Mouse (Mus musculus): ENCODE results near the gene AI854703. TPM values are rescaled to one million over a fixed set of nuclear protein-coding genes. Genes with fewer than 3 reads are reported as not detected.

AI854703 gene
- total and polyA plus RNA-seq, 3 experiments, result 0.11 TPM; not detected in 2

GRCm38 (mm10) chr6:48677492-48678345 is 51.2 kb downstream of the AI854703 start:
- no peak for ATAC-seq (ENCODE audit: extremely low read depth, insufficient number of reproducible peaks, low FRiP score, poor library complexity, severe bottlenecking)
- Histone ChIP-seq H3K27me3 (ENCODE audit: insufficient read depth, low read length) (no peaks in the 10 kb centered on the region), H3K4me3 (ENCODE audit: low read depth, low read length) (no peak overlapping the region), H3K4me1 (ENCODE audit: insufficient read depth, low read depth, low read length) (peaks cover 11% of the 10 kb centered on the region), H3K36me3 (replicated peaks) (peaks cover 20% of the 10 kb centered on the region), H3K9me3 (replicated peaks) (no peaks in the 10 kb centered on the region)
- DNase-seq (ENCODE audit: low spot score), result no peak
- TF ChIP-seq GATA2 (IDR thresholded peaks at IDR 0.05; ENCODE audit: borderline replicate concordance, low read depth, low read length) (no peak), POLR2AphosphoS5 (IDR thresholded peaks at IDR 0.05; ENCODE audit: insufficient replicate concordance, low read depth, low read length) (no peak), TAL1 (conservative IDR thresholded peaks at IDR 0.05; ENCODE audit: low read depth, low read length) (no peak), CTCF (IDR thresholded peaks at IDR 0.05; ENCODE audit: low read depth, low read length) (no peak), GATA1 (IDR thresholded peaks at IDR 0.05; ENCODE audit: borderline replicate concordance, low read length) (no peak)

- Histone ChIP-seq H3K4me1 (ENCODE audit: insufficient read depth, low read depth, low read length) (peaks cover 11% of the 10 kb centered on the region), H3K9me3 (replicated peaks) (no peaks in the 10 kb centered on the region), H3K36me3 (replicated peaks) (peaks cover 20% of the 10 kb centered on the region), H3K4me3 (ENCODE audit: low read depth, low read length) (no peak overlapping the region), H3K27me3 (ENCODE audit: insufficient read depth, low read length) (no peaks in the 10 kb centered on the region)
- DNase-seq (ENCODE audit: low spot score) (no peak), ATAC-seq (ENCODE audit: extremely low read depth, insufficient number of reproducible peaks, low FRiP score, poor library complexity, severe bottlenecking) (no peak)
- TF ChIP-seq TAL1 (conservative IDR thresholded peaks at IDR 0.05; ENCODE audit: low read depth, low read length), result no peak
- TF ChIP-seq CTCF (IDR thresholded peaks at IDR 0.05; ENCODE audit: low read depth, low read length), result no peak
- TF ChIP-seq GATA1 (IDR thresholded peaks at IDR 0.05; ENCODE audit: borderline replicate concordance, low read length), result no peak
These were observed 51.8 kb downstream of the AI854703 start for GRCm38 (mm10) chr6:48678391-48678790.

DNA sequence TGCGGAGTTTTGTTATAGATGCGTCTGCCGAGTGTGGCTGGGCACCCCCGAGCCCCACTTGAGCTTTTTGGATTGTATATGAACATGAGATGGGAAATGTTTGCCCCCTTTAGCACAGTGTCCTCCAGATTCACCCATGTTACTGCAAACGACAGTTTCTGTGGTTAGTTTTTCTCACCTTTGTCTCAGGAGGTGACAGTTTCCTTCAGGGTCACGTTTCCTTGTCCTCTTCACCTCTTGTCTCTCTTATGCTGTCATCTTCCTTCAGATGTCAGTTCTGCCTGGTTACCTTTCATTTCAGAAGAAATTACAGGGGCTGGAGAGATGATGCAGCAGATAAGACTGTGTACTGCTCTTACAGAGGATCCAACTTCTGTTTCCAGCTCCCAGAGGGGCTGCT is 53.1 kb downstream of the AI854703 start:
- Histone ChIP-seq H3K4me1 (ENCODE audit: insufficient read depth, low read depth, low read length) (peaks cover 11% of the 10 kb centered on the region), H3K9me3 (replicated peaks) (no peaks in the 10 kb centered on the region), H3K4me3 (ENCODE audit: low read depth, low read length) (no peak overlapping the region), H3K27me3 (ENCODE audit: insufficient read depth, low read length) (no peaks in the 10 kb centered on the region), H3K36me3 (replicated peaks) (peaks cover 20% of the 10 kb centered on the region)
- ATAC-seq (ENCODE audit: extremely low read depth, insufficient number of reproducible peaks, low FRiP score, poor library complexity, severe bottlenecking) (no peak), DNase-seq (ENCODE audit: low spot score) (no peak)
- TF ChIP-seq GATA1 (IDR thresholded peaks at IDR 0.05; ENCODE audit: borderline replicate concordance, low read length) (no peak), TAL1 (conservative IDR thresholded peaks at IDR 0.05; ENCODE audit: low read depth, low read length) (no peak), GATA2 (IDR thresholded peaks at IDR 0.05; ENCODE audit: borderline replicate concordance, low read depth, low read length) (no peak), CTCF (IDR thresholded peaks at IDR 0.05; ENCODE audit: low read depth, low read length) (no peak)

GRCm38 (mm10) chr6:48680421-48680820 is 53.9 kb downstream of the AI854703 start:
- no peak for TF ChIP-seq TAL1 (conservative IDR thresholded peaks at IDR 0.05; ENCODE audit: low read depth, low read length)
- TF ChIP-seq CTCF (IDR thresholded peaks at IDR 0.05; ENCODE audit: low read depth, low read length), result no peak
- no peak for TF ChIP-seq GATA1 (IDR thresholded peaks at IDR 0.05; ENCODE audit: borderline replicate concordance, low read length)
- TF ChIP-seq POLR2AphosphoS5 (IDR thresholded peaks at IDR 0.05; ENCODE audit: insufficient replicate concordance, low read depth, low read length), result no peak
- TF ChIP-seq GATA2 (IDR thresholded peaks at IDR 0.05; ENCODE audit: borderline replicate concordance, low read depth, low read length), result no peak

DNA sequence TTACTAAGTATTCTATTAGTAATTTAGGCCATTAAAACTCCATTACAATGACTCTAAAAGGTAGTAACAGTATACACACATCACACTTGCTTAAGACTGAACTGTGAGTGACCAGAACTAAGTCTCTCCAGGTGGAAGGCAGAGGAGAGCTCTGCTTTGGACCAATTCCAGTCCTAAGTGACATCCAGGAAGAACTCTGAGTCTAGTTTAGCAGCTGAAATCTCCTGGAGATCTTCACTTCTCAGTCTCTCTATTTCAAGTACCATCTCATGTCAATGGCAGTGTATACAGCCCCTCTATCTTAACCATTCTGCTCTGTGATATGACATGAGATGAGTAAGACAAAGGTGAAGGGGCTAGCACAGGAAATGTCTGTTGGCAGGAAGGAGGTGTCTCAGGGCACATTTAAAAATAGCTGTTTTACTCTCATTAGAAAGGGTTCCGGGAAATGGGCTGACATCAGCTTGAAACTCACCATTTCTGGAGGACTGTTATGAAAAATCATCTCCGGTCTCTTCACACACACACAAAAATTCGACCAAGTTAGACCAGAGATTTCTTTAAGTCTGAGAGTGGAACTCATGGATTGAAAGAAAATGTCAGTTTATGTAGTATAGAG is 55.0 kb downstream of the AI854703 start:
- Histone ChIP-seq H3K36me3 (replicated peaks) (peaks cover 20% of the 10 kb centered on the region), H3K27me3 (ENCODE audit: insufficient read depth, low read length) (peaks cover 6% of the 10 kb centered on the region; the same call in 1 of the 2 replicates), H3K4me3 (ENCODE audit: low read depth, low read length) (no peak overlapping the region), H3K9me3 (replicated peaks) (no peaks in the 10 kb centered on the region), H3K4me1 (ENCODE audit: insufficient read depth, low read depth, low read length) (peaks cover 11% of the 10 kb centered on the region)
- no peak for ATAC-seq (ENCODE audit: extremely low read depth, insufficient number of reproducible peaks, low FRiP score, poor library complexity, severe bottlenecking)
- TF ChIP-seq CTCF (IDR thresholded peaks at IDR 0.05; ENCODE audit: low read depth, low read length) (no peak), TAL1 (conservative IDR thresholded peaks at IDR 0.05; ENCODE audit: low read depth, low read length) (no peak), POLR2AphosphoS5 (IDR thresholded peaks at IDR 0.05; ENCODE audit: insufficient replicate concordance, low read depth, low read length) (no peak), GATA1 (IDR thresholded peaks at IDR 0.05; ENCODE audit: borderline replicate concordance, low read length) (no peak), GATA2 (IDR thresholded peaks at IDR 0.05; ENCODE audit: borderline replicate concordance, low read depth, low read length) (no peak)
- no peak for DNase-seq (ENCODE audit: low spot score)

More at GRCm38 (mm10) chr6:48680421-48680820, 53.9 kb downstream of the AI854703 start:
- Histone ChIP-seq H3K4me3 (ENCODE audit: low read depth, low read length) (no peak overlapping the region), H3K36me3 (replicated peaks) (peaks cover 20% of the 10 kb centered on the region), H3K27me3 (ENCODE audit: insufficient read depth, low read length) (no peaks in the 10 kb centered on the region; the same call in 1 of the 2 replicates), H3K9me3 (replicated peaks) (no peaks in the 10 kb centered on the region), H3K4me1 (ENCODE audit: insufficient read depth, low read depth, low read length) (peaks cover 11% of the 10 kb centered on the region)
- DNase-seq (ENCODE audit: low spot score) (no peak), ATAC-seq (ENCODE audit: extremely low read depth, insufficient number of reproducible peaks, low FRiP score, poor library complexity, severe bottlenecking) (no peak)

DNA sequence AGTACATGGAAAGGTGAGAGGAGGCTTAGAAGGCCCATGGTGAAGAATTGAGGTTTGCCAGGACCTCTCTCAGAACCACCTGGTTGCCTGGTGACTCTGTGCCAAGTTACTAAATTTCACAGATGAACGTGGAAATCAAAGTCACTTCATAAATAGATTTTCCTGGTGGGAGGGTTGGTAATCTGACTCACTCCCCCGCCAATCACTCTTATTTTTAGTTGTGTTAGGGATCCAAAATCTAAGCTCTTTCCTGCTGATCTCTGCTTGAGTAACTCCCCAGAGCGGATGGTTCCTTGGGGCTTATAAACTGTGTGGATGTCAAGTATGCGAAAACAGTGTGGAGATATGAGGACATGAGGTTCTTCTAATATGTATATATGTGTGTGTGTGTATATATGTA is 55.7 kb downstream of the AI854703 start:
- H3K4me1 ChIP-seq (ENCODE audit: insufficient read depth, low read depth, low read length), result peaks cover 6% of the 10 kb centered on the region
- ATAC-seq (ENCODE audit: extremely low read depth, insufficient number of reproducible peaks, low FRiP score, poor library complexity, severe bottlenecking) (no peak), DNase-seq (ENCODE audit: low spot score) (no peak)
- peaks cover 20% of the 10 kb centered on the region for H3K36me3 ChIP-seq (replicated peaks)
- H3K27me3 ChIP-seq (ENCODE audit: insufficient read depth, low read length), result peaks cover 12% of the 10 kb centered on the region
- no peak overlapping the region for H3K4me3 ChIP-seq (ENCODE audit: low read depth, low read length)
- H3K9me3 ChIP-seq (replicated peaks), result no peaks in the 10 kb centered on the region
- no peak for TF ChIP-seq CTCF (IDR thresholded peaks at IDR 0.05; ENCODE audit: low read depth, low read length)
- no peak for TF ChIP-seq POLR2AphosphoS5 (IDR thresholded peaks at IDR 0.05; ENCODE audit: insufficient replicate concordance, low read depth, low read length)

Other genes starting within 250 kb of the AI854703 start
Only the 20 nearest of the 22 such genes appear.
- not detected in 2 replicates for gene Zfp467, start 180.9 kb upstream of the AI854703 start, total RNA-seq (2014; fragmentation: Nextera tagmentation)
- gene Zfp467, start 180.9 kb upstream of the AI854703 start, total RNA-seq (2017), result 0.05 and 0.64 TPM in 2 replicates
- 0.02 and 0.07 TPM in 2 replicates for gene Zfp467, start 180.9 kb upstream of the AI854703 start, polyA plus RNA-seq (2012)
- not detected in 2 replicates for gene Sspo, start 178.5 kb upstream of the AI854703 start, total RNA-seq (2014; fragmentation: Nextera tagmentation)
- gene Sspo, start 178.5 kb upstream of the AI854703 start, total RNA-seq (2017), result under 0.01 TPM in 1 of 2 replicates, not detected in the other
- gene Sspo, start 178.5 kb upstream of the AI854703 start, polyA plus RNA-seq (2012), result not detected in 2 replicates
- gene Atp6v0e2, start 89.1 kb upstream of the AI854703 start, total RNA-seq (2014; fragmentation: Nextera tagmentation), result not detected in 2 replicates
- gene Atp6v0e2, start 89.1 kb upstream of the AI854703 start, total RNA-seq (2017), result 0.06 and 0.55 TPM in 2 replicates
- not detected in 2 replicates for gene Atp6v0e2, start 89.1 kb upstream of the AI854703 start, polyA plus RNA-seq (2012)
- not detected in 2 replicates for gene Lrrc61, start 72.0 kb upstream of the AI854703 start, total RNA-seq (2014; fragmentation: Nextera tagmentation)
- 0.05 and 0.06 TPM in 2 replicates for gene Lrrc61, start 72.0 kb upstream of the AI854703 start, total RNA-seq (2017)
- not detected in 2 replicates for gene Lrrc61, start 72.0 kb upstream of the AI854703 start, polyA plus RNA-seq (2012)
- gene Rarres2, start 54.0 kb upstream of the AI854703 start, total RNA-seq (2014; fragmentation: Nextera tagmentation), result not detected in 2 replicates
- gene Rarres2, start 54.0 kb upstream of the AI854703 start, total RNA-seq (2017), result 0.06 and 0.11 TPM in 2 replicates
- gene Rarres2, start 54.0 kb upstream of the AI854703 start, polyA plus RNA-seq (2012), result not detected in 2 replicates
- not detected in 2 replicates for gene Gm45021, start 37.2 kb upstream of the AI854703 start, total RNA-seq (2014; fragmentation: Nextera tagmentation)
- not detected in 2 replicates for gene Gm45021, start 37.2 kb upstream of the AI854703 start, total RNA-seq (2017)
- gene Gm45021, start 37.2 kb upstream of the AI854703 start, polyA plus RNA-seq (2012), result not detected in 2 replicates
- not detected in 2 replicates for gene Repin1, start 32.9 kb upstream of the AI854703 start, total RNA-seq (2014; fragmentation: Nextera tagmentation)
- 0.27 TPM in 1 of 2 replicates, not detected in the other for gene Repin1, start 32.9 kb upstream of the AI854703 start, total RNA-seq (2017)
- gene Repin1, start 32.9 kb upstream of the AI854703 start, polyA plus RNA-seq (2012), result not detected in 2 replicates
- not detected in 2 replicates for gene Gm44965, start 32.8 kb upstream of the AI854703 start, total RNA-seq (2014; fragmentation: Nextera tagmentation)
- not detected in 2 replicates for gene Gm44965, start 32.8 kb upstream of the AI854703 start, total RNA-seq (2017)
- gene Gm44965, start 32.8 kb upstream of the AI854703 start, polyA plus RNA-seq (2012), result not detected in 2 replicates
- not detected in 2 replicates for gene Zfp775, start 24.7 kb upstream of the AI854703 start, total RNA-seq (2014; fragmentation: Nextera tagmentation)
- gene Zfp775, start 24.7 kb upstream of the AI854703 start, total RNA-seq (2017), result 0.06 and 0.11 TPM in 2 replicates
- not detected in 2 replicates for gene Zfp775, start 24.7 kb upstream of the AI854703 start, polyA plus RNA-seq (2012)
- gene Gimap8, start 20.5 kb downstream of the AI854703 start, total RNA-seq (2014; fragmentation: Nextera tagmentation), result not detected in 2 replicates
- gene Gimap8, start 20.5 kb downstream of the AI854703 start, total RNA-seq (2017), result 0.05 TPM in 1 of 2 replicates, not detected in the other
- not detected in 2 replicates for gene Gimap8, start 20.5 kb downstream of the AI854703 start, polyA plus RNA-seq (2012)
- 9.0 and 9.9 TPM in 2 replicates for gene Gimap9, start 49.4 kb downstream of the AI854703 start, total RNA-seq (2014; fragmentation: Nextera tagmentation)
- 23.6 and 25.8 TPM in 2 replicates for gene Gimap9, start 49.4 kb downstream of the AI854703 start, total RNA-seq (2017)
- 0.30 and 0.53 TPM in 2 replicates for gene Gimap9, start 49.4 kb downstream of the AI854703 start, polyA plus RNA-seq (2012)
- gene Gimap4, start 57.8 kb downstream of the AI854703 start, total RNA-seq (2014; fragmentation: Nextera tagmentation), result not detected in 2 replicates
- not detected in 2 replicates for gene Gimap4, start 57.8 kb downstream of the AI854703 start, total RNA-seq (2017)
- gene Gimap4, start 57.8 kb downstream of the AI854703 start, polyA plus RNA-seq (2012), result not detected in 2 replicates
- gene Gimap6, start 81.5 kb downstream of the AI854703 start, total RNA-seq (2014; fragmentation: Nextera tagmentation), result 0.44 TPM in 1 of 2 replicates, not detected in the other
- 0.87 and 0.99 TPM in 2 replicates for gene Gimap6, start 81.5 kb downstream of the AI854703 start, total RNA-seq (2017)
- 0.03 and 0.11 TPM in 2 replicates for gene Gimap6, start 81.5 kb downstream of the AI854703 start, polyA plus RNA-seq (2012)
- not detected in 2 replicates for gene Gm28053, start 91.8 kb downstream of the AI854703 start, total RNA-seq (2014; fragmentation: Nextera tagmentation)
- gene Gm28053, start 91.8 kb downstream of the AI854703 start, total RNA-seq (2017), result not detected in 2 replicates
- gene Gm28053, start 91.8 kb downstream of the AI854703 start, polyA plus RNA-seq (2012), result not detected in 2 replicates
- not detected in 2 replicates for gene Gimap7, start 91.9 kb downstream of the AI854703 start, total RNA-seq (2014; fragmentation: Nextera tagmentation)
- 0.22 TPM in 1 of 2 replicates, not detected in the other for gene Gimap7, start 91.9 kb downstream of the AI854703 start, total RNA-seq (2017)
- not detected in 2 replicates for gene Gimap7, start 91.9 kb downstream of the AI854703 start, polyA plus RNA-seq (2012)
- gene Gimap1, start 112.3 kb downstream of the AI854703 start, total RNA-seq (2014; fragmentation: Nextera tagmentation), result not detected in 2 replicates
- 0.06 TPM in 1 of 2 replicates, not detected in the other for gene Gimap1, start 112.3 kb downstream of the AI854703 start, total RNA-seq (2017)
- not detected in 2 replicates for gene Gimap1, start 112.3 kb downstream of the AI854703 start, polyA plus RNA-seq (2012)
- not detected in 2 replicates for gene Gimap5, start 119.4 kb downstream of the AI854703 start, total RNA-seq (2014; fragmentation: Nextera tagmentation)
- 0.05 and 0.12 TPM in 2 replicates for gene Gimap5, start 119.4 kb downstream of the AI854703 start, total RNA-seq (2017)
- gene Gimap5, start 119.4 kb downstream of the AI854703 start, polyA plus RNA-seq (2012), result not detected in 2 replicates
- gene Gimap3, start 144.1 kb downstream of the AI854703 start, total RNA-seq (2014; fragmentation: Nextera tagmentation), result not detected in 2 replicates
- 0.11 TPM in 1 of 2 replicates, not detected in the other for gene Gimap3, start 144.1 kb downstream of the AI854703 start, total RNA-seq (2017)
- not detected in 2 replicates for gene Gimap3, start 144.1 kb downstream of the AI854703 start, polyA plus RNA-seq (2012)
- not detected in 2 replicates for gene Tmem176a, start 214.2 kb downstream of the AI854703 start, total RNA-seq (2014; fragmentation: Nextera tagmentation)
- gene Tmem176a, start 214.2 kb downstream of the AI854703 start, total RNA-seq (2017), result 0.17 TPM in 1 of 2 replicates, not detected in the other
- gene Tmem176a, start 214.2 kb downstream of the AI854703 start, polyA plus RNA-seq (2012), result not detected in 2 replicates
- gene Tmem176b, start 214.7 kb downstream of the AI854703 start, total RNA-seq (2014; fragmentation: Nextera tagmentation), result not detected in 2 replicates
- gene Tmem176b, start 214.7 kb downstream of the AI854703 start, total RNA-seq (2017), result not detected in 2 replicates
- gene Tmem176b, start 214.7 kb downstream of the AI854703 start, polyA plus RNA-seq (2012), result not detected in 2 replicates